ENCODE assay signal across 9 mouse cellular contexts in genomic region chr13:35969829-35970228, GRCm38 (mm10). TPM values are rescaled to one million over a fixed set of nuclear protein-coding genes. Genes with fewer than 3 reads are reported as not detected.
DNase-seq lines count a peak whose midpoint lies in the region; ATAC-seq and TF ChIP-seq lines count a peak whose summit lies in the region.
"Had no signal": no experiment of that assay in that cellular context is flagged by ENCODE, and none has a peak within 500 bp of the region (broad histone marks: within the 10 kb centered on the region; RNA-seq: fewer than 3 reads in every experiment).

No protein-coding gene starts in this region.

- DNase-seq in liver, adult 2 months (ENCODE audit: extremely low read depth, low read depth, low spot score): no peak
- no peak for DNase-seq in liver
- DNase-seq in forebrain, embryonic 14.5 days (ENCODE audit: low spot score): no peak
- no peak for DNase-seq in liver, embryonic 11.5 days (ENCODE audit: low spot score)
- DNase-seq: spleen, adult 18-20 months had no signal

- WGBS in liver, adult 2 months: 59% methylated on average over 9 of the region's 9 CpGs
- WGBS in forebrain, embryonic 14.5 days: 31% methylated on average over 9 of the region's 9 CpGs
- WGBS in liver, embryonic 11.5 days: 37% methylated on average over 9 of the region's 9 CpGs
- 40% methylated on average over 9 of the region's 9 CpGs for WGBS in stomach, embryonic 15.5 days

- TF ChIP-seq POLR2A in liver, adult 2 months (IDR thresholded peaks at IDR 0.05; ENCODE audit: extremely low read depth, insufficient read depth, low read length): no peak

- H3K4me2 ChIP-seq in forebrain, embryonic 14.5 days (ENCODE audit: low read length): peak overlapping the region; percentile 100
- peak overlapping the region; percentile 98 for H3K4me2 ChIP-seq in liver, embryonic 11.5 days
- H3K4me2 ChIP-seq in stomach, embryonic 15.5 days: peak overlapping the region; percentile 97

- no peak for TF ChIP-seq CTCF in liver, adult 2 months (IDR thresholded peaks at IDR 0.05; ENCODE audit: low read depth, low read length)

- H3K36me3 ChIP-seq in liver, adult 2 months (ENCODE audit: control insufficient read depth, insufficient read depth, low read length): no peaks in the 10 kb centered on the region
- H3K36me3 ChIP-seq in forebrain, embryonic 14.5 days (ENCODE audit: control insufficient read depth, insufficient read depth, low read length): no peaks in the 10 kb centered on the region
- H3K36me3 ChIP-seq in liver, embryonic 11.5 days (ENCODE audit: control insufficient read depth, insufficient read depth, low read length): no peaks in the 10 kb centered on the region
- no peaks in the 10 kb centered on the region for H3K36me3 ChIP-seq in stomach, embryonic 15.5 days

- peak overlapping the region; percentile 63; the same call in 1 of the 2 replicates for H3K4me3 ChIP-seq in liver, adult 2 months (ENCODE audit: insufficient read depth, low read depth, low read length)
- peak overlapping the region; percentile 64 for H3K4me3 ChIP-seq in forebrain, embryonic 14.5 days (ENCODE audit: low read depth, low read length)
- H3K4me3 ChIP-seq in liver, embryonic 11.5 days (ENCODE audit: low read depth, low read length): peak overlapping the region; percentile 52; the same call in 1 of the 2 replicates
- H3K4me3 ChIP-seq in stomach, embryonic 15.5 days (replicated peaks): peak overlapping the region; percentile 57

- 0 out of 2 replicates have a peak, but pooled peaks cover 5% of the 10 kb centered on the region for H3K4me1 ChIP-seq in liver, adult 2 months (ENCODE audit: control insufficient read depth, insufficient read depth, low read length)
- H3K4me1 ChIP-seq in forebrain, embryonic 14.5 days (ENCODE audit: control insufficient read depth, insufficient read depth, low read length): peaks cover 11% of the 10 kb centered on the region
- peaks cover 5% of the 10 kb centered on the region for H3K4me1 ChIP-seq in liver, embryonic 11.5 days (replicated peaks; ENCODE audit: control insufficient read depth, insufficient read depth, low read length)
- peaks cover 10% of the 10 kb centered on the region; the same call in 1 of the 2 replicates for H3K4me1 ChIP-seq in stomach, embryonic 15.5 days

- peak overlapping the region; percentile 90; the same call in 1 of the 2 replicates for H3K9ac ChIP-seq in liver, adult 2 months (ENCODE audit: low read depth, low read length)
- H3K9ac ChIP-seq in forebrain, embryonic 14.5 days (ENCODE audit: low read length): peak overlapping the region; percentile 70; the same call in 1 of the 2 replicates
- H3K9ac ChIP-seq in liver, embryonic 11.5 days (ENCODE audit: low read depth, low read length): no peak overlapping the region
- no peak overlapping the region for H3K9ac ChIP-seq in stomach, embryonic 15.5 days

- H3K79me2 ChIP-seq in liver, adult 2 months (ENCODE audit: control insufficient read depth, insufficient read depth, low read length): no peaks in the 10 kb centered on the region

- H3K27me3 ChIP-seq in liver, adult 2 months (ENCODE audit: control insufficient read depth, insufficient read depth, low read length): no peaks in the 10 kb centered on the region
- H3K27me3 ChIP-seq in forebrain, embryonic 14.5 days (replicated peaks; ENCODE audit: control insufficient read depth, insufficient read depth, low read length): 0 out of 2 replicates have a peak, but pooled peaks cover 11% of the 10 kb centered on the region
- H3K27me3 ChIP-seq in liver, embryonic 11.5 days (replicated peaks; ENCODE audit: control insufficient read depth, insufficient read depth, low read length): peaks cover 34% of the 10 kb centered on the region
- H3K27me3 ChIP-seq in stomach, embryonic 15.5 days (replicated peaks): peaks cover 8% of the 10 kb centered on the region; the same call in 1 of the 2 replicates

- H3K27ac ChIP-seq in liver, adult 2 months (replicated peaks; ENCODE audit: insufficient read depth, low read depth, low read length): no peak overlapping the region
- H3K27ac ChIP-seq in forebrain, embryonic 14.5 days (ENCODE audit: low read depth, low read length): no peak overlapping the region
- H3K27ac ChIP-seq in liver, embryonic 11.5 days (ENCODE audit: low read depth, low read length): no peak overlapping the region
- H3K27ac ChIP-seq in stomach, embryonic 15.5 days: no peak overlapping the region

- ATAC-seq in forebrain, embryonic 14.5 days: no peak
- ATAC-seq in liver, embryonic 11.5 days (replicated peaks; ENCODE audit: low FRiP score): no peak
- ATAC-seq in stomach, embryonic 15.5 days (ENCODE audit: insufficient read depth, low FRiP score, low read depth): no peak
- ATAC-seq in erythroblast, adult 5-6 weeks (replicated peaks; ENCODE audit: low FRiP score, poor library complexity, severe bottlenecking): no peak
- ATAC-seq in monocyte, adult 5-6 weeks (replicated peaks; ENCODE audit: insufficient number of reproducible peaks, low FRiP score, low TSS enrichment, poor library complexity, severe bottlenecking): no peak
- ATAC-seq: Patski had no signal

- no peaks in the 10 kb centered on the region for H3K9me3 ChIP-seq in forebrain, embryonic 14.5 days (replicated peaks; ENCODE audit: control insufficient read depth, low read length)
- H3K9me3 ChIP-seq in liver, embryonic 11.5 days (ENCODE audit: control insufficient read depth, low read length): no peaks in the 10 kb centered on the region
- no peaks in the 10 kb centered on the region for H3K9me3 ChIP-seq in stomach, embryonic 15.5 days

RNA-seq across cellular contexts. Expression of gene Ppp1r3g, which starts 11.2 kb away (rescaled TPM):
- 4.7 and 7.6 TPM in 2 replicates for total RNA-seq in liver, adult 2 months (2014; rRNA removed)
- 0.22 TPM in 1 of 2 replicates, not detected in the other for polyA plus RNA-seq in liver, adult 2 months (2012; rRNA removed)
- polyA plus RNA-seq in forebrain, embryonic 14.5 days (2014; fragmentation: Nextera tagmentation; extraction: Ambion mirVana): 0.59 and 0.76 TPM in 2 replicates
- 1.0 and 1.3 TPM in 2 replicates for polyA plus RNA-seq in liver, embryonic 11.5 days (2014; fragmentation: Nextera tagmentation; extraction: Ambion mirVana)
- polyA plus RNA-seq in stomach, embryonic 15.5 days (2015; fragmentation: Nextera tagmentation; extraction: Ambion mirVana): 0.49 and 0.62 TPM in 2 replicates
- total RNA-seq in erythroblast, adult 5-6 weeks (2015; ENCODE audit: low replicate concordance): not detected in 2 replicates
- not detected in 2 replicates for total RNA-seq in erythroblast, adult 5-6 weeks (2017; ENCODE audit: low replicate concordance)
- total RNA-seq in monocyte, adult 5-6 weeks (2017): not detected in 3 replicates
- polyA plus RNA-seq: Patski had no signal

Comparison
In these comparisons a context has a peak if more than half of its experiments do, and no peak if none do; other contexts are left out.
1. H3K9ac ChIP-seq: peak in liver, adult 2 months (single experiment) and forebrain, embryonic 14.5 days (single experiment); none in liver, embryonic 11.5 days (single experiment) and stomach, embryonic 15.5 days (single experiment).
2. Peak in every context shown above with its lines, with median percentiles within 50 percentile points of each other: H3K4me3 ChIP-seq and H3K4me2 ChIP-seq.